Comparison of ENCODE assay signal across 29 mouse cellular contexts in genomic region chr11:62513311-62513710, GRCm38 (mm10). TPM values are rescaled to one million over a fixed set of nuclear protein-coding genes. Genes with fewer than 3 reads are reported as not detected.
DNase-seq lines count a peak whose midpoint lies in the region; ATAC-seq lines count a peak whose summit lies in the region.
"Had no signal": no experiment of that assay in that cellular context is flagged by ENCODE, and none has a peak within 500 bp of the region (broad histone marks: within the 10 kb centered on the region; RNA-seq: fewer than 3 reads in every experiment).

No protein-coding gene starts in this region.

- H3K4me2 ChIP-seq in heart, embryonic 11.5 days, result no peak overlapping the region
- H3K4me2 ChIP-seq: embryonic facial prominence, embryonic 13.5 days; embryonic facial prominence, embryonic 15.5 days; forebrain, embryonic 12.5 days had no signal

- H3K36me3 ChIP-seq in heart, embryonic 11.5 days (ENCODE audit: control insufficient read depth, insufficient read depth, low read length), result no peaks in the 10 kb centered on the region
- H3K36me3 ChIP-seq: embryonic facial prominence, embryonic 15.5 days; forebrain, embryonic 12.5 days had no signal

- peak; percentile 54 for DNase-seq in heart, adult 11 months
- DNase-seq in ES-CJ7 (ENCODE audit: low read depth, low spot score) (peak; percentile 83), R1 (ENCODE audit: low read depth, low spot score) (peak; percentile 91)
- DNase-seq in spleen, postnatal 4 days (ENCODE audit: low spot score in 2 of 2), result no peak
- DNase-seq in cerebellum, adult 11 months, result no peak
- DNase-seq: adrenal gland, adult 8-10 months; adrenal gland, postnatal 14 days; adrenal gland, postnatal 36 days; B cell, adult 2 months; cerebellum, adult 18-20 months; cerebellum, adult 8-10 months; cerebellum, adult 9-11 months; cerebellum, postnatal 14 days; cerebellum, postnatal 36 days; embryo, embryonic 11 days had no signal

- no peak overlapping the region for H3K9ac ChIP-seq in heart, embryonic 11.5 days (ENCODE audit: low read depth, low read length)
- H3K9ac ChIP-seq: embryonic facial prominence, embryonic 13.5 days; embryonic facial prominence, embryonic 15.5 days; forebrain, embryonic 12.5 days had no signal

- no peak overlapping the region for H3K27ac ChIP-seq in heart, embryonic 11.5 days (ENCODE audit: low read depth, low read length)
- H3K27ac ChIP-seq: embryonic facial prominence, embryonic 13.5 days; embryonic facial prominence, embryonic 15.5 days; forebrain, embryonic 10.5 days; forebrain, embryonic 12.5 days had no signal

- no peaks in the 10 kb centered on the region for H3K4me1 ChIP-seq in heart, embryonic 11.5 days (ENCODE audit: control insufficient read depth, insufficient read depth, low read length)

- 72% methylated on average over 6 of the region's 6 CpGs for WGBS in heart, embryonic 11.5 days (ENCODE audit: insufficient replicate concordance)

- H3K4me3 ChIP-seq in heart, embryonic 11.5 days (ENCODE audit: low read depth, low read length), result no peak overlapping the region
- H3K4me3 ChIP-seq: embryonic facial prominence, embryonic 13.5 days; embryonic facial prominence, embryonic 15.5 days; erythroblast, embryonic 14.5 days; forebrain, embryonic 10.5 days; forebrain, embryonic 12.5 days had no signal

- no peaks in the 10 kb centered on the region for H3K9me3 ChIP-seq in heart, embryonic 11.5 days (replicated peaks; ENCODE audit: control insufficient read depth, low read length)
- H3K9me3 ChIP-seq: embryonic facial prominence, embryonic 13.5 days; embryonic facial prominence, embryonic 15.5 days; forebrain, embryonic 10.5 days; forebrain, embryonic 12.5 days; G1E had no signal

- no peak for ATAC-seq in heart, embryonic 11.5 days (replicated peaks; ENCODE audit: insufficient number of reproducible peaks, low FRiP score, low TSS enrichment)
- no peak for ATAC-seq in megakaryocyte, adult 5-6 weeks (ENCODE audit: poor library complexity, severe bottlenecking)
- ATAC-seq: activated CD4-positive, CD25-positive, alpha-beta regulatory T cell, adult 4 months; CD4-positive, CD25-positive, alpha-beta regulatory T cell, adult 4 months; forebrain, embryonic 14.5 days; forebrain, embryonic 16.5 days; Patski had no signal

- no peaks in the 10 kb centered on the region for H3K27me3 ChIP-seq in heart, embryonic 11.5 days (ENCODE audit: control insufficient read depth, insufficient read depth, low read length)
- H3K27me3 ChIP-seq: CH12.LX; embryonic facial prominence, embryonic 13.5 days; embryonic facial prominence, embryonic 15.5 days; forebrain, embryonic 12.5 days; Patski had no signal

RNA-seq across cellular contexts. Expression of gene Cenpv, which starts 25.8 kb away (rescaled TPM):
- polyA plus RNA-seq in heart, embryonic 11.5 days (2014; fragmentation: Nextera tagmentation; extraction: Ambion mirVana), result 13.6 and 15.1 TPM in 2 replicates
- total RNA-seq in megakaryocyte, adult 5-6 weeks (2015), result 5.2 and 8.7 TPM in 2 replicates
- 3.1 and 3.9 TPM in 2 replicates for total RNA-seq in megakaryocyte, adult 5-6 weeks (2017)

RNA-seq across cellular contexts. Expression of gene Ubb, which starts 37.7 kb away (rescaled TPM):
- polyA plus RNA-seq in heart, embryonic 11.5 days (2014; fragmentation: Nextera tagmentation; extraction: Ambion mirVana), result 2,677 and 2,901 TPM in 2 replicates
- 1,447 and 1,627 TPM in 2 replicates for total RNA-seq in megakaryocyte, adult 5-6 weeks (2015)
- 835 and 1,053 TPM in 2 replicates for total RNA-seq in megakaryocyte, adult 5-6 weeks (2017)

RNA-seq across cellular contexts. Expression of gene Ncor1, which starts 55.0 kb away (rescaled TPM):
- polyA plus RNA-seq in heart, embryonic 11.5 days (2014; fragmentation: Nextera tagmentation; extraction: Ambion mirVana), result 128 and 149 TPM in 2 replicates
- total RNA-seq in megakaryocyte, adult 5-6 weeks (2015), result 275 and 280 TPM in 2 replicates
- total RNA-seq in megakaryocyte, adult 5-6 weeks (2017), result 213 and 290 TPM in 2 replicates

RNA-seq across cellular contexts. Expression of gene Pigl, which starts 55.1 kb away (rescaled TPM):
- polyA plus RNA-seq in heart, embryonic 11.5 days (2014; fragmentation: Nextera tagmentation; extraction: Ambion mirVana), result 14.0 and 15.1 TPM in 2 replicates
- 5.7 and 9.2 TPM in 2 replicates for total RNA-seq in megakaryocyte, adult 5-6 weeks (2015)
- 1.7 and 2.5 TPM in 2 replicates for total RNA-seq in megakaryocyte, adult 5-6 weeks (2017)

Comparison
In these comparisons a context has a peak if more than half of its experiments do, and no peak if none do; other contexts are left out.
1. DNase-seq: peak in heart, adult 11 months (single experiment), ES-CJ7 (single experiment) and R1 (single experiment); none in spleen, postnatal 4 days (0 of 2) and cerebellum, adult 11 months (single experiment).